Comparison of ENCODE assay signal across 8 mouse cellular contexts in the genomic region with DNA sequence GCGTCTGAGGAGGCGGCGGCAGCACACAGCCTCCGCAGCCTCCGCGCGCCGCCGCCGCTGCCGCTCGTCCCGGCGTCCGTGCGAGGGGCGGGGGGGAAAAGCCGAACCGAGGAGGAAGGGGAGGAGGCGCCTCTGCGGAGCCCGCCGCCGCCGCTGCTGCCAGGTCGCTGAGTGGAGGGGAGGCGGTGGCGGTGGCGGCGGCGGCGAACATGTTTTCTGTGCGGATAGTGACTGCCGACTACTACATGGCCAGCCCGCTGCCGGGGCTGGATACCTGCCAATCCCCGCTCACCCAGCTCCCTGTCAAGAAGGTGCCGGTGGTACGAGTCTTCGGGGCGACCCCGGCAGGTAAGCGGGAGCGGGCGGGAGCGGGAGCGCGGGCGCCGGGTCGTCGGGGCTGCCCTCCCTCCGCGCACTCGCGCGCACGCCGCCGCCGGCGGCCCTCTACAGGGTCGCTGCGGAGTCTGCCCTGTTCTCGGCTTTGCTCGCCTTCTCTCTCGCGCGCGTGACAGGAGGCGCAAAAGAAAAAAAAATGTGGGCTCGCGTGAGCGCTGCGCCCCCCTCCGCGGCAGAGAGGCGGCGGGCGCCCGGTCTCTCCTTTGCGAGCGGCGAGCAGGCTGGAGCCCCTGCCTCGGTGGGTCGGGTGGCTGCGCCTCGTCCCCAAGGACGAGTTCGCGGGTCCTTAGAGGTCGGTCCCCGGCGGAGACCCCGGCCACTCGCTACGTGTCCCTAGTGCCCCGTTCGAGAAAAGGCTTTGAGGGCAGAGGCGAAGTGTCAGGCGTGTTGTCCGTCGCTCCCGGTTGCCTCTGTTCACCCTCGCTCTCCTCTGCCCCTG. TPM values are rescaled to one million over a fixed set of nuclear protein-coding genes. Genes with fewer than 3 reads are reported as not detected.
A peak's percentile ranks its signal among the peaks of the same experiment; 100 is the strongest.
DNase-seq lines count a peak whose midpoint lies in the region; ATAC-seq lines count a peak whose summit lies in the region.

No protein-coding gene starts in this region.

- H3K27ac ChIP-seq in hindbrain, embryonic 13.5 days = peak overlapping the region; percentile 100

- under 1% methylated on average over 66 of the region's 105 CpGs for WGBS in hindbrain, embryonic 13.5 days

- peaks cover 29% of the 10 kb centered on the region; the same call in 1 of the 2 replicates for H3K4me1 ChIP-seq in hindbrain, embryonic 13.5 days (replicated peaks)

- peak; percentile 84 for DNase-seq in NIH3T3 (ENCODE audit: low read depth)
- peak; percentile 92 for DNase-seq in cerebellum, postnatal 10 days
- peak; percentile 71 to 72 for DNase-seq in frontal cortex, postnatal 14 days (ENCODE audit: low spot score in 2 of 2)
- DNase-seq in left cerebral cortex, adult 11 months (ENCODE audit: low spot score) = peak; percentile 69
- DNase-seq in lung, postnatal 36 days = peak; percentile 80
- DNase-seq in retina, postnatal 1 day = peak; percentile 90
- DNase-seq in thymus, postnatal 4 days = peak; percentile 91

- H3K9me3 ChIP-seq in hindbrain, embryonic 13.5 days = no peaks in the 10 kb centered on the region

- no peaks in the 10 kb centered on the region for H3K27me3 ChIP-seq in hindbrain, embryonic 13.5 days

- peak overlapping the region; percentile 97 for H3K9ac ChIP-seq in hindbrain, embryonic 13.5 days

- H3K4me3 ChIP-seq in hindbrain, embryonic 13.5 days = peak overlapping the region; percentile 91

- ATAC-seq in hindbrain, embryonic 13.5 days (ENCODE audit: low FRiP score) = peak; percentile 70

- H3K4me2 ChIP-seq in hindbrain, embryonic 13.5 days = peak overlapping the region; percentile 68

- no peaks in the 10 kb centered on the region for H3K36me3 ChIP-seq in hindbrain, embryonic 13.5 days

RNA-seq across cellular contexts. Expression of gene Rev3l, which starts 0.6 kb away (rescaled TPM):
- polyA plus RNA-seq in hindbrain, embryonic 13.5 days (2015; fragmentation: Nextera tagmentation; extraction: Ambion mirVana) = 29.2 and 30.7 TPM in 2 replicates

Comparison
In these comparisons a context has a peak if more than half of its experiments do, and no peak if none do; other contexts are left out.
1. Peak in every context shown above with its lines: DNase-seq, ATAC-seq, H3K4me3 ChIP-seq and H3K27ac ChIP-seq.